Mouse (Mus musculus): ENCODE measurements around the gene Ift88. TPM values are rescaled to one million over a fixed set of nuclear protein-coding genes. Genes with fewer than 3 reads are reported as not detected.

Ift88 gene
- total and polyA plus RNA-seq, 2 experiments from 2014 or later = 4.5 to 7.3 TPM

GRCm38 (mm10) chr14:57489696-57490095 is 65.8 kb downstream of the Ift88 start:
- no peak overlapping the region for H3K4me3 ChIP-seq (ENCODE audit: low read depth, low read length)
- H3K4me2 ChIP-seq (ENCODE audit: low read depth, low read length) = no peak overlapping the region
- no peak overlapping the region for H3K27ac ChIP-seq (ENCODE audit: low read depth)
- no peaks in the 10 kb centered on the region for H3K36me3 ChIP-seq (replicated peaks; ENCODE audit: control insufficient read depth, insufficient read depth, low read length)
- no peaks in the 10 kb centered on the region for H3K4me1 ChIP-seq (ENCODE audit: control insufficient read depth, insufficient read depth)
- H3K27me3 ChIP-seq (ENCODE audit: control insufficient read depth, insufficient read depth, low read length) = no peaks in the 10 kb centered on the region
- DNase-seq (ENCODE audit: low spot score) (no peak), ATAC-seq (ENCODE audit: insufficient read depth, low read depth) (no peak)
- 77% methylated on average over 3 of the region's 3 CpGs for WGBS
- TF ChIP-seq EP300 (IDR thresholded peaks at IDR 0.05; ENCODE audit: low read depth) (no peak), CTCF (IDR thresholded peaks at IDR 0.05; ENCODE audit: low read depth) (no peak)
- H3K9ac ChIP-seq (replicated peaks; ENCODE audit: low read depth, low read length) = no peak overlapping the region
- no peaks in the 10 kb centered on the region for H3K9me3 ChIP-seq (replicated peaks; ENCODE audit: control insufficient read depth, low read length)

DNA sequence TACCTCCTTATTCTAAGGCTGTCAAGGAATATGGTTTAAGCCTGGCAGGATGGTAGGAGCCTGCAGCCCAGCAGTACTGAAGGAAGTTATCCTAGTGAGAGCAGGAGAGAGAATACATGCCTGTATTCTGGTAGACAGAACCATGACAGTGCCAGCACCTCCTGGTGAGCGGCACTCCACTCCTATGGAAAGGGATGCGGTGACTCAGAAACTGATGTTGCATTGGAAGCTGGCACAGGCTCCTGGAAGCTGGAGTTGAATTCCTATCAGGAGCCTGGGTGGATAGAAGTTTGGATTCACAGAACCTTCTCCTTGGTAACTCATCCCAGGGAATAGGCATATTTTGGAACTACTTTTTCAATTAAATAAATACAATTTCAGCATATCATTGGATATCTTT is 70.0 kb downstream of the Ift88 start:
- no peak for DNase-seq (ENCODE audit: low spot score)
- H3K4me1 ChIP-seq (ENCODE audit: control insufficient read depth, insufficient read depth) = no peaks in the 10 kb centered on the region
- ATAC-seq (ENCODE audit: insufficient read depth, low read depth) = no peak
- TF ChIP-seq EP300 (IDR thresholded peaks at IDR 0.05; ENCODE audit: low read depth) (no peak), CTCF (IDR thresholded peaks at IDR 0.05; ENCODE audit: low read depth) (no peak)
- no peak overlapping the region for H3K4me3 ChIP-seq (ENCODE audit: low read depth, low read length)
- H3K27me3 ChIP-seq (ENCODE audit: control insufficient read depth, insufficient read depth, low read length) = no peaks in the 10 kb centered on the region
- H3K9me3 ChIP-seq (replicated peaks; ENCODE audit: control insufficient read depth, low read length) = no peaks in the 10 kb centered on the region
- WGBS = 83% methylated on average over 2 of the region's 2 CpGs
- H3K9ac ChIP-seq (replicated peaks; ENCODE audit: low read depth, low read length) = no peak overlapping the region
- no peak overlapping the region for H3K4me2 ChIP-seq (ENCODE audit: low read depth, low read length)
- H3K36me3 ChIP-seq (replicated peaks; ENCODE audit: control insufficient read depth, insufficient read depth, low read length) = no peaks in the 10 kb centered on the region
- H3K27ac ChIP-seq (ENCODE audit: low read depth) = no peak overlapping the region

GRCm38 (mm10) chr14:57503729-57504128 is 79.9 kb downstream of the Ift88 start:
- no peaks in the 10 kb centered on the region for H3K9me3 ChIP-seq (replicated peaks; ENCODE audit: control insufficient read depth, low read length)
- WGBS = 76% methylated on average over 6 of the region's 6 CpGs
- H3K4me3 ChIP-seq (ENCODE audit: low read depth, low read length) = no peak overlapping the region
- H3K27me3 ChIP-seq (ENCODE audit: control insufficient read depth, insufficient read depth, low read length) = no peaks in the 10 kb centered on the region
- H3K36me3 ChIP-seq (replicated peaks; ENCODE audit: control insufficient read depth, insufficient read depth, low read length) = 0 out of 2 replicates have a peak, but pooled peaks cover 4% of the 10 kb centered on the region
- H3K9ac ChIP-seq (replicated peaks; ENCODE audit: low read depth, low read length) = no peak overlapping the region
- ATAC-seq (ENCODE audit: insufficient read depth, low read depth) = no peak
- H3K4me1 ChIP-seq (ENCODE audit: control insufficient read depth, insufficient read depth) = no peaks in the 10 kb centered on the region
- no peak overlapping the region for H3K27ac ChIP-seq (ENCODE audit: low read depth)
- TF ChIP-seq CTCF (IDR thresholded peaks at IDR 0.05; ENCODE audit: low read depth) = no peak
- TF ChIP-seq EP300 (IDR thresholded peaks at IDR 0.05; ENCODE audit: low read depth) = no peak
- no peak overlapping the region for H3K4me2 ChIP-seq (ENCODE audit: low read depth, low read length)
- no peak for DNase-seq (ENCODE audit: low spot score)

- 66% methylated on average over 6 of the region's 6 CpGs for WGBS
These were observed 85.7 kb downstream of the Ift88 start for GRCm38 (mm10) chr14:57509554-57509953.

DNA sequence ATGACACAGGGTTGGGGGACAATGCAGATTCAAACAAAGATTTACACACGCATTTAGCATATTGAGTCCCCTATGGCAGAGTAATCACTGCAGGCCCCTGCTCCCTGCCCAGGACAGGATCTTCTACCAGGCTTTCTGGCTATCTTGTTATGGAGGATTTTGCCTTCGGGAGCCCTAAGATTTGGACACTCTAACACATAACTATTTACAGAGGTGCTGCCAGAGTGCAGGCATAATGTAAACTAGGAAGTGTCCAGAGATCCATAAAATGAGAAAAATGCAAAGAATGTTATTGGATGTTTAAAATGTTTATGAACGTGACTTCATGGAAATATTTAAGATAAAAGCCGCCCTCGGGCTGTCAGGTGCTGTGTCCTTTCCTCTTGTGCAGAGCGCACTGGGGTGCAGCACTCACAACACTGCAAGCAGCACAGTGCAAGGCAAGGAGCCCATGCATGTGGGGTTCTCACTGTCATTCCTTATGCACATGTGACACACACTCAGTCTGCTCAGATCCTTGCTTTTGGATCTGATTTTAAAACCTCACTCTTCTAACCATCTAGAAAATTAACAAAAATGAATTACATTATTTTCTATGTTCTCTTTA is 91.4 kb downstream of the Ift88 start:
- DNase-seq (ENCODE audit: low spot score) (no peak), ATAC-seq (ENCODE audit: insufficient read depth, low read depth) (no peak)
- Histone ChIP-seq H3K27ac (ENCODE audit: low read depth) (no peak overlapping the region), H3K4me3 (ENCODE audit: low read depth, low read length) (no peak overlapping the region), H3K9ac (replicated peaks; ENCODE audit: low read depth, low read length) (no peak overlapping the region), H3K9me3 (replicated peaks; ENCODE audit: control insufficient read depth, low read length) (no peaks in the 10 kb centered on the region), H3K27me3 (ENCODE audit: control insufficient read depth, insufficient read depth, low read length) (no peaks in the 10 kb centered on the region), H3K36me3 (replicated peaks; ENCODE audit: control insufficient read depth, insufficient read depth, low read length) (no peaks in the 10 kb centered on the region), H3K4me1 (ENCODE audit: control insufficient read depth, insufficient read depth) (no peaks in the 10 kb centered on the region), H3K4me2 (ENCODE audit: low read depth, low read length) (no peak overlapping the region)
- 43% methylated on average over 6 of the region's 6 CpGs for WGBS
- TF ChIP-seq EP300 (IDR thresholded peaks at IDR 0.05; ENCODE audit: low read depth) (no peak), CTCF (IDR thresholded peaks at IDR 0.05; ENCODE audit: low read depth) (no peak)

More at GRCm38 (mm10) chr14:57509554-57509953, 85.7 kb downstream of the Ift88 start:
- H3K4me3 ChIP-seq (ENCODE audit: low read depth, low read length) = no peak overlapping the region
- H3K36me3 ChIP-seq (replicated peaks; ENCODE audit: control insufficient read depth, insufficient read depth, low read length) = no peaks in the 10 kb centered on the region
- no peaks in the 10 kb centered on the region for H3K9me3 ChIP-seq (replicated peaks; ENCODE audit: control insufficient read depth, low read length)
- H3K4me1 ChIP-seq (ENCODE audit: control insufficient read depth, insufficient read depth) = no peaks in the 10 kb centered on the region
- DNase-seq (ENCODE audit: low spot score) = no peak
- no peak overlapping the region for H3K27ac ChIP-seq (ENCODE audit: low read depth)
- no peak overlapping the region for H3K9ac ChIP-seq (replicated peaks; ENCODE audit: low read depth, low read length)
- H3K27me3 ChIP-seq (ENCODE audit: control insufficient read depth, insufficient read depth, low read length) = no peaks in the 10 kb centered on the region
- no peak overlapping the region for H3K4me2 ChIP-seq (ENCODE audit: low read depth, low read length)
- TF ChIP-seq CTCF (IDR thresholded peaks at IDR 0.05; ENCODE audit: low read depth) (no peak; the same call in 1 of the 2 replicates), EP300 (IDR thresholded peaks at IDR 0.05; ENCODE audit: low read depth) (no peak)
- no peak; the same call in 1 of the 2 replicates for ATAC-seq (ENCODE audit: insufficient read depth, low read depth)

DNA sequence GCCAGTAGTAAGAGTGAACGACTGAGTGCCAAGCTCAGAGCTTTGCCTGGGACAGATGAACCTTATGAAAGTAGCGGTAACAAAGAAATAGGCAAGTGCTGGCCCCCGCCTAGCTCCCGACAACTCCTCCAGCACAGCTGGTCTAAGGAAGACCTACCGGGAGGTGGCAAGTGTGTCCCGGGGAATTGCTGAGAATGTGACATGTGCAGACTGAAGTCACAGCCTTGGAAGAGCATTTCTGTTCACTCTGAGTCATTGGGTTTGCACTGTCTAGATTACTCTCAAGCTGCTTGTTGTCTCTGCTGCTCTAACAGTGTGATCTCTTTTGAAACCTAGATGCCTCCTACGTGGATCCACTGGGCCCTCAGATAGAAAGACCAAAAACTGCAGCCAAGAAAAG is 93.1 kb downstream of the Ift88 start:
- WGBS = 87% methylated on average over 7 of the region's 7 CpGs
- no peak overlapping the region for H3K4me2 ChIP-seq (ENCODE audit: low read depth, low read length)
- H3K36me3 ChIP-seq (replicated peaks; ENCODE audit: control insufficient read depth, insufficient read depth, low read length) = no peaks in the 10 kb centered on the region
- no peaks in the 10 kb centered on the region for H3K27me3 ChIP-seq (ENCODE audit: control insufficient read depth, insufficient read depth, low read length)
- no peak for DNase-seq (ENCODE audit: low spot score)
- no peaks in the 10 kb centered on the region for H3K4me1 ChIP-seq (ENCODE audit: control insufficient read depth, insufficient read depth)
- no peak overlapping the region for H3K4me3 ChIP-seq (ENCODE audit: low read depth, low read length)
- no peak overlapping the region for H3K9ac ChIP-seq (replicated peaks; ENCODE audit: low read depth, low read length)
- TF ChIP-seq EP300 (IDR thresholded peaks at IDR 0.05; ENCODE audit: low read depth) = no peak
- H3K27ac ChIP-seq (ENCODE audit: low read depth) = no peak overlapping the region
- ATAC-seq (ENCODE audit: insufficient read depth, low read depth) = no peak
- H3K9me3 ChIP-seq (replicated peaks; ENCODE audit: control insufficient read depth, low read length) = no peaks in the 10 kb centered on the region
